Mouse (Mus musculus) kidney, embryonic 14.5 days (tissue): Measurements from ENCODE around the gene Mlph. TPM values are rescaled to one million over a fixed set of nuclear protein-coding genes. Genes with fewer than 3 reads are reported as not detected.

ENCODE experiments used
- ATAC-seq: fragments of 200-750 bp; cut with Nextera tagmentation; 2 replicates; pipeline ENCODE4 v1.8.0; 2017; ENCODE audit warnings: moderate number of reproducible peaks, mild to moderate bottlenecking, moderate TSS enrichment, moderate library complexity; ENCODE audit not compliant: low FRiP score, low TSS enrichment
- H3K27ac ChIP-seq: fragments of 300-500 bp; sonication (generic); 2 replicates; pipeline ENCODE4 v1.5.1; 2014; ENCODE audit warnings: low read depth, mild to moderate bottlenecking, low read length, moderate library complexity, mixed read lengths
- H3K27me3 ChIP-seq: fragments of 300-500 bp; sonication (generic); 2 replicates; pipeline ENCODE4 v1.6.1; 2014; ENCODE audit warnings: mild to moderate bottlenecking, low read length; ENCODE audit not compliant: control insufficient read depth, insufficient read depth
- H3K36me3 ChIP-seq: fragments of 300-500 bp; sonication (generic); 2 replicates; pipeline ENCODE4 v1.6.1; 2014; ENCODE audit warnings: low read length, mixed read lengths; ENCODE audit not compliant: control insufficient read depth, insufficient read depth
- H3K4me1 ChIP-seq: fragments of 300-500 bp; sonication (generic); 2 replicates; pipeline ENCODE4 v1.6.1; 2014; ENCODE audit warnings: low read length, mixed read lengths; ENCODE audit not compliant: control insufficient read depth, insufficient read depth
- H3K4me2 ChIP-seq: fragments of 300-500 bp; sonication (generic); replicated peaks from 2 replicates; pipeline ENCODE4 v1.6.1; 2014; ENCODE audit warnings: low read depth, mild to moderate bottlenecking, low read length
- H3K4me3 ChIP-seq: fragments of 300-500 bp; sonication (generic); 2 replicates; pipeline ENCODE4 v1.5.1; 2014; ENCODE audit warnings: mild to moderate bottlenecking, low read length
- H3K9ac ChIP-seq: fragments of 300-500 bp; sonication (generic); 2 replicates; pipeline ENCODE4 v1.6.1; 2014; ENCODE audit warnings: low read depth, mild to moderate bottlenecking, low read length, moderate library complexity
- H3K9me3 ChIP-seq: fragments of 300-500 bp; sonication (generic); 2 replicates; pipeline ENCODE4 v1.6.1; 2016; ENCODE audit warnings: low read length; ENCODE audit not compliant: control insufficient read depth
- WGBS: fragments of 180-500 bp; shearing (Covaris S2); extraction: QIAGEN DNeasy Blood & Tissue Kit; methylation state at CpG from one replicate; pipeline ENCODE4 v1.1.7; 2014; 5-methylcytosine and 5-hydroxymethylcytosine counted together
- polyA plus RNA-seq: library from polyadenylated mRNA; unstranded; fragments of >200 nt; fragmentation: Nextera tagmentation; extraction: Ambion mirVana; gene quantifications from 2 replicates; pipeline ENCODE4 v1.2.1, GENCODE M21; 2014

Gene Mlph
- polyA plus RNA-seq, 1 experiment from 2014 or later: 0.61 TPM

- WGBS: 67% methylated on average over 2 of the region's 2 CpGs
- ATAC-seq: no peak
- H3K9me3 ChIP-seq: no peaks in the 10 kb centered on the region
- no peak overlapping the region for H3K4me2 ChIP-seq
- no peak overlapping the region for H3K27ac ChIP-seq
- H3K36me3 ChIP-seq: no peaks in the 10 kb centered on the region
- no peaks in the 10 kb centered on the region for H3K27me3 ChIP-seq
- H3K4me1 ChIP-seq: no peaks in the 10 kb centered on the region
- H3K9ac ChIP-seq: no peak overlapping the region
- no peak overlapping the region for H3K4me3 ChIP-seq
These were observed 32.4 kb downstream of the Mlph start for GRCm38 (mm10) chr1:90947252-90947651.

GRCm38 (mm10) chr1:90949309-90949708 lies 34.4 kb downstream of the Mlph start:
- H3K9ac ChIP-seq: no peak overlapping the region
- H3K27me3 ChIP-seq: no peaks in the 10 kb centered on the region
- no peaks in the 10 kb centered on the region for H3K4me1 ChIP-seq
- H3K27ac ChIP-seq: no peak overlapping the region
- no peaks in the 10 kb centered on the region for H3K36me3 ChIP-seq
- H3K9me3 ChIP-seq: no peaks in the 10 kb centered on the region
- no peak overlapping the region for H3K4me2 ChIP-seq
- H3K4me3 ChIP-seq: no peak overlapping the region
- ATAC-seq: no peak
- WGBS: 64% methylated on average over 9 of the region's 9 CpGs

GRCm38 (mm10) chr1:90951670-90952069 lies 36.8 kb downstream of the Mlph start:
- no peaks in the 10 kb centered on the region for H3K27me3 ChIP-seq
- no peaks in the 10 kb centered on the region for H3K36me3 ChIP-seq
- H3K4me1 ChIP-seq: no peaks in the 10 kb centered on the region
- no peak for ATAC-seq
- WGBS: 85% methylated on average over 7 of the region's 7 CpGs
- no peaks in the 10 kb centered on the region for H3K9me3 ChIP-seq
- no peak overlapping the region for H3K4me2 ChIP-seq
- no peak overlapping the region for H3K9ac ChIP-seq
- no peak overlapping the region for H3K4me3 ChIP-seq
- H3K27ac ChIP-seq: no peak overlapping the region

- H3K36me3 ChIP-seq: no peaks in the 10 kb centered on the region
- no peak within 1 kb of the TSS for H3K27ac ChIP-seq
- no peak within 1 kb of the TSS for H3K9ac ChIP-seq
- no peaks in the 10 kb centered on the region for H3K27me3 ChIP-seq
- ATAC-seq: no peak
- H3K4me2 ChIP-seq: no peak within 1 kb of the TSS
- WGBS: 82% methylated on average over 8 of the region's 8 CpGs
- no peak within 1 kb of the TSS for H3K4me3 ChIP-seq
- H3K4me1 ChIP-seq: no peaks in the 10 kb centered on the region
- H3K9me3 ChIP-seq: no peaks in the 10 kb centered on the region
These were observed 37.9 kb downstream of the Mlph start, which contains the start of gene Prlh for GRCm38 (mm10) chr1:90952808-90953207. Gene Prlh, plus strand, starts transcription at chr1:90953108.

- no peak overlapping the region for H3K4me2 ChIP-seq
- no peaks in the 10 kb centered on the region for H3K27me3 ChIP-seq
- H3K4me1 ChIP-seq: no peaks in the 10 kb centered on the region
- no peaks in the 10 kb centered on the region for H3K36me3 ChIP-seq
- no peak for ATAC-seq
- H3K27ac ChIP-seq: no peak overlapping the region
- no peak overlapping the region for H3K4me3 ChIP-seq
- H3K9me3 ChIP-seq: no peaks in the 10 kb centered on the region
- 76% methylated on average over 11 of the region's 11 CpGs for WGBS
- no peak overlapping the region for H3K9ac ChIP-seq
These were observed 38.8 kb downstream of the Mlph start for GRCm38 (mm10) chr1:90953688-90954087.

GRCm38 (mm10) chr1:90956245-90957096 lies 41.6 kb downstream of the Mlph start:
- no peaks in the 10 kb centered on the region; the same call in 1 of the 2 replicates for H3K27me3 ChIP-seq
- no peak overlapping the region for H3K9ac ChIP-seq
- H3K4me2 ChIP-seq: no peak overlapping the region
- H3K27ac ChIP-seq: no peak overlapping the region
- no peak overlapping the region for H3K4me3 ChIP-seq
- H3K36me3 ChIP-seq: no peaks in the 10 kb centered on the region
- ATAC-seq: peak; percentile 81
- H3K9me3 ChIP-seq: no peaks in the 10 kb centered on the region
- no peaks in the 10 kb centered on the region for H3K4me1 ChIP-seq
- 31% methylated on average over 7 of the region's 7 CpGs for WGBS

- Histone ChIP-seq H3K27ac (peak overlapping the region; percentile 61; the same call in 1 of the 2 replicates), H3K9me3 (no peaks in the 10 kb centered on the region), H3K4me2 (no peak overlapping the region), H3K36me3 (no peaks in the 10 kb centered on the region), H3K9ac (no peak overlapping the region), H3K4me3 (no peak overlapping the region), H3K4me1 (peaks cover 17% of the 10 kb centered on the region; the same call in 1 of the 2 replicates), H3K27me3 (no peaks in the 10 kb centered on the region; the same call in 1 of the 2 replicates)
- ATAC-seq: peak; percentile 45; the same call in 1 of the 2 replicates
- 45% methylated on average over 4 of the region's 4 CpGs for WGBS
These were observed 47.6 kb downstream of the Mlph start for GRCm38 (mm10) chr1:90962526-90962925.

- H3K4me1 ChIP-seq: peaks cover 17% of the 10 kb centered on the region; the same call in 1 of the 2 replicates
- ATAC-seq: peak; percentile 80
- H3K9ac ChIP-seq: no peak overlapping the region
- H3K4me3 ChIP-seq: no peak overlapping the region
- no peaks in the 10 kb centered on the region for H3K36me3 ChIP-seq
- H3K9me3 ChIP-seq: no peaks in the 10 kb centered on the region
- no peaks in the 10 kb centered on the region; the same call in 1 of the 2 replicates for H3K27me3 ChIP-seq
- H3K27ac ChIP-seq: peak overlapping the region; percentile 61; the same call in 1 of the 2 replicates
- 11% methylated on average over 3 of the region's 3 CpGs for WGBS
- H3K4me2 ChIP-seq: no peak overlapping the region
These were observed 48.1 kb downstream of the Mlph start for GRCm38 (mm10) chr1:90962994-90963393.

- Histone ChIP-seq H3K4me3 (no peak overlapping the region), H3K36me3 (no peaks in the 10 kb centered on the region), H3K4me1 (peaks cover 18% of the 10 kb centered on the region; the same call in 1 of the 2 replicates), H3K4me2 (no peak overlapping the region), H3K27ac (no peak overlapping the region), H3K9ac (no peak overlapping the region), H3K9me3 (no peaks in the 10 kb centered on the region), H3K27me3 (no peaks in the 10 kb centered on the region; the same call in 1 of the 2 replicates)
- 86% methylated on average over 7 of the region's 7 CpGs for WGBS
- ATAC-seq: no peak
These were observed 52.7 kb downstream of the Mlph start for GRCm38 (mm10) chr1:90967583-90967982.
